Mouse (Mus musculus): ENCODE measurements around the gene Fancc.

GRCm38 (mm10) chr13:63337239-63337960 lies 159.7 kb downstream of the Fancc start:
- TF ChIP-seq GATA1 (IDR thresholded peaks at IDR 0.05; ENCODE audit: borderline replicate concordance, low read length) (no peak), FLI1 (IDR thresholded peaks at IDR 0.05; ENCODE audit: low read length) (no peak)
